Mouse (Mus musculus) embryo, embryonic 10 days (tissue): ENCODE measurements around the gene Rp9.
"Not testable (repeated sequence)": the region's sequence is repeated elsewhere in the genome, so short reads cannot be mapped to it uniquely, and the experiment has no call there.

Source experiments
- DNase-seq: peaks from one replicate; pipeline ENCODE4 v3.0.0-alpha.2; 2015; ENCODE audit warnings: low spot score

The Rp9 gene

GRCm38 (mm10) chr9:22461946-22462345 lies 7.6 kb downstream of the Rp9 start:
- DNase-seq: no peak

DNA sequence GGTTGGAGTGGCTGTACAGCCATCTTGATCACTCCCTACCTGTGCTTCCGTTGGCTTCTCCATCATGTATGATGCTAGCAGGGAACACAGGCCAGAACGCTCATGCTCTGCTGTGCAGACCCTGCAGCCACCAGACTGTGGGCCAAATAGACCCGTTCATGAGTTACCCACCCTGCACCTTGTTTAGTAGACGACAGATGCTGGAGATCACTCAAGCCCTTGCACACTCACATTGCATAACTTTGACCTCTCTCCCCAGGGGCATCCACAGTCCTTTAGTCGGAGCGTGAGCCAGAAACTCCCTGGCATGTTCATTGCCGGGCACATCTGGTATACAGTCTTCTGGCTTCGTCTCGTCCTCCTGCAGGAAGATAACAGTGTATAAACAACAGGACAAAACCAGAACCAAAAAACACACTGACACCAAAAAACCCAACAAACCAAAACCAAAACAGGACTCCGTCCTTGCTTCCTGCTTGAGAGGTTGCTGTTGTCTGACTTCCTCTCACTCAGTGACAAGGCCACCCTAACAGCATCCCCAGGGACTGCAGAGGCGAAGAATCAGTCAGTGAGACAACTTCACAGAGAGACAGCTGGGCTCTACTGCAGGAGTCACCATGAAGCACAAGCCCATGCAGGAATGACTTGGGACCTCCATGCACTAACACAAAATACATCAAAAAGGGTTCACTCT lies 12.3 kb downstream of the Rp9 start:
- no peak for DNase-seq

- no peak for DNase-seq
Observed at GRCm38 (mm10) chr9:22455041-22455440, 14.5 kb downstream of the Rp9 start.

GRCm38 (mm10) chr9:22453990-22454389 lies 15.6 kb downstream of the Rp9 start, which contains the start of gene Gm17545:
Gene Gm17545 (plus strand): TSS chr9:22454290.
- DNase-seq: not testable (repeated sequence)

- DNase-seq: no peak
Observed at GRCm38 (mm10) chr9:22453501-22453924, 16.0 kb downstream of the Rp9 start.

DNA sequence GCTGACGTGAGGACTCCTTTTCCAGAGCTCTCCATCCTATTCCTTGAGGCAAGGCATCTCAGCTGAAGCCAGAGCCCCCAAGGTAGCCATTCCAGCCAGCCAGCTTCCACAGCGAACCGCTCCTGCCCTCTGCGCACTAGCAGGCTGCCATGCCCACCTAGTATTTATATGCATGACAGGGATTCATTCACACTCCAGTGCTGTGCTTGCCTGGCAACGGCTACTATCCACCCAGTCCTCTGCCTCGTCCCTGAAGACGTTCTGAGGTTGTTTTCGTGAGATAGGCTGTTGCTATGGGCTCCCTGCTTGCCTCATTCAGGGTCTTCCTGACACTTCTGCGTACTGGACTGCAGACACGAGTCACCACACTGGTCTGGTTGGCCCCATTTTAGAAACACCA lies 16.8 kb downstream of the Rp9 start:
- DNase-seq: no peak

DNA sequence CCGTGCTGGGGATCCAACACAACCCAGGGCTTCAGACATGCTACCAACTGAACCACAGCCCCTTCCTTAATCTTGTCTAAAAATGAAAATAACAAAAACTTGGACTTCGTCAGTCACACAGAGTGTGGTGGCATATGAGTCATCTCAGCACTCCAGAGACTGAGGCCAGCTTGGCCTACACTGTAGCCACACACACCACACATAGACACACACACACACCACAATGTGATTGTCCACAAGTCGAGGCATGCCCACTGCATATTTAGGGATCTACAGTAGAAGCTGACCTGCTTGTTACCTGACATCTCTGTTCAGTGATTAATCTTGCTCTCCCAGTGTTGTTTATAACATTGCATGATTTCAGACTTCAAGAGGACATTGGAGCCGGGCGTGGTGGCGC lies 20.3 kb downstream of the Rp9 start:
- no peak for DNase-seq

DNA sequence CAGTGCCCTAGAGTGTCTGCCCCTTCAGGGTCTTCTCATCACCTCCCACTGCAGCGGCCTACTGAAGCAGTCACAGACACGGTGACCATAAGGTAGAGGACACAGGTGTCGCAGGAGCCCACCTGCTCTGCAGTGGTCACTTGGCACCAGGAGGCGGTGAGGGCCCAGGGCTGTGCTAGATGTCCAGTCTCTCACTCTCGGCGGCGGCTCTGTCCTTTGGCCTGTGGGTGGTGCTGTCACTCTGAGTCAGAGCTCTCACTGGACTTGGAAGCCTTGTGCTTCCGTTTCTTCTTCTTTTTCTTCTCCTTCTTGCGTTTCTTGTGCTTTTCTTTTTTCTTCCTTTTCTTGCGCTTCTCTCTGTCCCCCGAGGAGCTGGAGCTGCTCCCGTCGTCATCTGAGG lies 21.1 kb downstream of the Rp9 start:
- no peak for DNase-seq

GRCm38 (mm10) chr9:22447213-22447612 lies 22.3 kb downstream of the Rp9 start:
- DNase-seq: no peak

GRCm38 (mm10) chr9:22445123-22445522 lies 24.4 kb downstream of the Rp9 start:
- no peak for DNase-seq

- no peak for DNase-seq
Observed at GRCm38 (mm10) chr9:22443157-22443556, 26.4 kb downstream of the Rp9 start.

GRCm38 (mm10) chr9:22438826-22439225 lies 30.7 kb downstream of the Rp9 start:
- no peak for DNase-seq

DNA sequence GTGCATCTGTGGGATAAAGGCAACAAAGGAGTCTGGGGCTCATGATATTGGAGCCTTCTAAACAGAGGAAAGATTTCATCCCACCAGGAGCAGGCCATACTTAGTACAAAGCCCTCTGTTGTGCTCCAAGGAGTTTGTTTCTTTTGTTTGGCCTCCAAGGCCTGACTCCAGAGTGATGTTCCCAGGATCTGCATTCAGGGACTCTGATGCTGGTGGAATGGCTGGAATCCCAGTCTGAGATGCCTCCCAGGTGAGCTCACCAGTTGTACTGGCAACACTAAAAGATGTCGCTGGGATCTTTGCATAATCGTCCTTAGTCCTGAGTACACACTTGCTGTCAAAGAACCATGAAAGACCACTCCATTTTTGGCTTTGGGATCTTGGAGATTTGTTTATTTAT lies 35.4 kb downstream of the Rp9 start:
- no peak for DNase-seq

GRCm38 (mm10) chr9:22433221-22433620 lies 36.3 kb downstream of the Rp9 start:
- no peak for DNase-seq

GRCm38 (mm10) chr9:22430315-22430840 lies 39.2 kb downstream of the Rp9 start:
- no peak for DNase-seq

GRCm38 (mm10) chr9:22429533-22430241 lies 39.9 kb downstream of the Rp9 start:
- peak; percentile 28 for DNase-seq

DNA sequence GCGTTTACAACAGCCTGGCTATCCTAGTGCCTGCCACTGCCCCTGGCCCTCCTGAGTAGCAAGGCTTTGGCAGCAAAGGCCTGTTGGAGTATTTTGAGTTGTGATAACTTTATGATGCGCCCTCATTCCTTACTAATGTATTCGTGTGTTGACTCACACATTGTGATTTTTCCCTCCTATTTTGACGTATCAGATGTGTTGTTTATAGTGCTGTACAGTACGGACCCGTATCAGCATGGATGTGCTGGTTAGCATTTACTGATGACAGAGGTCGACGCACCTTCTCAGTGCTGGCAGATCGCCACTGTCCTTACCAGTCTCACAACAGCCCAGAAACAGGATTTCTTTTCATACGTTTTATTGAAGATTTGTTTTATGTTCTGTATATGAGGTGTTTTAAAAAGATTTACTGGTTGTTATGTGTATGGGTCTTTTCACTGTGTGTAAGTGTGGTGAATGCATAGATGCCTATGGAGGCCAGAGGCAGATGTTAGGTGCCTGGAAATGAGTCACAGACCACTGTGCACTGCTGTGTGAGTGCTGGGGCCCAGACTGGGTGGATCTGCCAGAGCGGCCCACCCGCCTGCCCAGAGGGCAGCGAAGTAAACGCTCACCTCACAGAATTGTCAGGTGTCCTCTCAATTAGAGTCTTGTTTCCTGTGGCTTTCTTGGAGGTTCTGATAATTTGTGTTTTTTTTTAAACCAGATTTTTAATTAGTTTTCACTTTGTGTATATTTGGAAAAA lies 40.7 kb downstream of the Rp9 start:
- DNase-seq: no peak

GRCm38 (mm10) chr9:22428028-22428665 lies 41.4 kb downstream of the Rp9 start:
- DNase-seq: peak; percentile 8

DNA sequence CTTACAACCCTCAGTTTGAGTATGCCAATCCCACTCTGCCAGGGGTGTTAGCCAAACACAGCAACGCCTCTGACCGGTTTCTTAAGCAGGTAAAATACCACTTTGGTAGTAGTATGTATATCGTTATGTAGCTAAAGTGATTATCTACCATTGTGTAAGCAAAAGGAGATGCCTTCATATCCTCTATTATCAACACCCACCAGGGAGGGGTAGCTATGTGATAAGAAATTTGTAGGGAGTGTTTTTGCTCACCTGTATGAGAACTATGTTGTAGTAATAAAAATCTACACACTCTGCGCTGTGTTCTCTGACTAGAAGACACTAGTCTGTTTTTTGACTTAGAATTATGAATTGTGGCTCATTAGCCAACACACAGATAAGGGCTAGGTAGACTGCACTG lies 44.8 kb downstream of the Rp9 start:
- no peak for DNase-seq

GRCm38 (mm10) chr9:22424196-22424595 lies 45.3 kb downstream of the Rp9 start:
- DNase-seq: no peak

DNA sequence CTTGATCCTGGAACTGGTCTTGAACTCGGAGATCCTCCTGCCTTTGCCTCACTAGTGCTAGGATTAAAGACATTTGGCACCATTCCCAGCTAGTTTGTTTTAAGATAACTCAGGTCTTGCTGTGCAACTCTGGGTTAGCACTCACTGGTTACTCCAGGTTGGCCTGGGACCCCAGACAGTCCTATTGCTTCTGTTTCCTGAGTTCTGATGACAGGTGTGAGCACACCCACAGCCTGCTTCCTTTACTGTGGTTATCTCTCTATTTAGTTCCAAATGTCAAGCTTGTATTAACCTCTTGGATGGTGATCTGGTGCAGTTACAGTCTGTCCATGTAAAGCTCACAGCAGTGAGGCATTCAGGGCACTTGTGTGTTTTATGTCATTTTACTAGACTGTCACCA lies 46.0 kb downstream of the Rp9 start:
- DNase-seq: no peak

DNA sequence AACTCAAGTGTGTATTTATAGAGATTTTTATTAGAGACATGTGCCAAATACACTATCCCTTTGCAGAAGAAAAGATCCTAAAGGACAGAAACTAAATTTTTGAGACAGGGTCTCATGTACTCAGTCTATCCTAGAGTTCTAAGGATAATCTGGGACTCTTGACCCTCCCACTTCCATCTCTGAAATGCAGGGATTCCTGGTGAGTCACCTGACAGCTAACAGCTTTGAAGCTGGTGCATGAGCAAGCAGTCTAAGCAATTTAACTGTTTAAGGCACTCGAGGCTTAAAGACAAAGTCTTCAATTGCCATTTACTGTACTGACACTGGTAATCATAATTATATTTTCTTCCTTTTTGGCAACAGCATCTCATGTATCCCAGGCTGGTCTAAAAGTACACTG lies 47.0 kb downstream of the Rp9 start:
- DNase-seq: no peak
